Mouse (Mus musculus) cerebellum, adult 2 months (tissue): Measurements from ENCODE around the gene Baz1a. TPM values are rescaled to one million over a fixed set of nuclear protein-coding genes. Genes with fewer than 3 reads are reported as not detected.
"Not testable (repeated sequence)": the region's sequence is repeated elsewhere in the genome, so short reads cannot be mapped to it uniquely, and the experiment has no call there.

Experiments
- DNase-seq, 2 experiments: peaks; one replicate each; pipeline ENCODE4 v3.0.0; 2021
- H3K27ac ChIP-seq: fragments of 200-500 bp; 2 replicates; pipeline ENCODE4 v1.5.1; 2012; ENCODE audit warnings: low read length, control low read depth, inconsistent platforms; ENCODE audit not compliant: insufficient read depth
- H3K27me3 ChIP-seq: fragments of 200-500 bp; 2 replicates; pipeline ENCODE4 v1.6.1; 2012; ENCODE audit warnings: inconsistent platforms, mild to moderate bottlenecking, low read length, moderate library complexity; ENCODE audit not compliant: control insufficient read depth, insufficient read depth
- H3K4me1 ChIP-seq: fragments of 200-500 bp; 2 replicates; pipeline ENCODE4 v1.6.1; 2011; ENCODE audit warnings: low read length; ENCODE audit not compliant: control insufficient read depth, insufficient read depth
- H3K4me3 ChIP-seq: fragments of 200-500 bp; replicated peaks from 2 replicates; pipeline ENCODE3; 2011; ENCODE audit warnings: mild to moderate bottlenecking, low read depth, low read length, control low read depth; ENCODE audit not compliant: insufficient read depth
- CTCF ChIP-seq: fragments of 200-500 bp; IDR thresholded peaks from 2 replicates; pipeline ENCODE4 v1.5.1; 2011; ENCODE audit warnings: low read depth, mild to moderate bottlenecking, control low read depth, low read length, moderate library complexity, borderline replicate concordance; ENCODE audit not compliant: insufficient read depth
- POLR2A ChIP-seq: fragments of 200-500 bp; IDR thresholded peaks from 2 replicates; pipeline ENCODE4 v1.6.1; 2011; ENCODE audit warnings: low read length, control low read depth, borderline replicate concordance; ENCODE audit not compliant: insufficient read depth
- WGBS: fragments of 180-500 bp; shearing (Covaris S2); methylation state at CpG from one replicate; pipeline ENCODE4 v1.1.7; 2018; 5-methylcytosine and 5-hydroxymethylcytosine counted together
- polyA plus RNA-seq: library from polyadenylated mRNA; depleted of rRNA; stranded (reverse); fragments of >200 nt; gene quantifications from 2 replicates; pipeline ENCODE4 v1.2.3, GENCODE M21; 2012

The Baz1a gene
- polyA plus RNA-seq, 1 experiment, result 0.62 TPM

DNA sequence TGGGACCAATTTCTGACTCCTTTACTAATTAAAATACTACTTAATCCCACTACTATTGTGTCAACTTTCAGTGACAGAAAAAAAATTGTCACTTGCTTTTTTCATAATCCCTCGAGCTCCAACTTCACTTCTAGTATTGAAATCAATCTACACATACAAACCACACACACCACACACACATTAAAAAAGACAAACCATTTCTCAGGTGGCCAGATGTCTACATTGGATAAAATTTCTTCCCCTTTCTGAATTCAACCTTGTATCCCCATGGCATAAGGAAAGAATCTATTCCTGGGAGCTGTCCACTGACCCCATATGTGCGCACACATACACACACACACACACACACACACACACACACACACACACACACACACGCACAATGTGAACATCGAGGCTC is 57.7 kb downstream of the Baz1a start:
- no peak for TF ChIP-seq CTCF
- no peak for TF ChIP-seq POLR2A
- H3K27ac ChIP-seq, result no peak overlapping the region
- 91% methylated on average over 4 of the region's 4 CpGs for WGBS
- H3K4me3 ChIP-seq, result no peak overlapping the region
- no peak for DNase-seq
- H3K27me3 ChIP-seq, result no peaks in the 10 kb centered on the region
- no peaks in the 10 kb centered on the region for H3K4me1 ChIP-seq

DNA sequence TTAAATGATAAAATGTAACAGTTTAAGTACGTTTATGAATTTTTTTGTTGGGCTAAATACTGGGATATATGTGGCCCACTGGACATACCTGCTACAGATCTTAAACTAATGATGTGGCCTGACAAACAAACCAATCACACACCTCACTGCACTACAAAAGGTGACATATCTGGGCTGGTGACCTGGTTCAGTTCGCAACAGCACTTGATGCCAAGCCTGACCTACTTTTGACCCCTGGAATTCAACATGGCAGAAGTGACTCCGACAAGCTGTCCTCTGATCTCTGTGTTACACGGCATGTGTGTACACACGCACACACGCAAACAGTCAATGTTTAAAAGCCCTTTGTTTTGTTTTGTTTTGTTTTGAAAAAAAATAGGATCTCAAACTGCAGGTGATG is 68.0 kb downstream of the Baz1a start:
- no peak overlapping the region for H3K4me3 ChIP-seq
- no peak for TF ChIP-seq CTCF
- TF ChIP-seq POLR2A, result no peak
- WGBS, result 88% methylated on average over 6 of the region's 6 CpGs
- no peaks in the 10 kb centered on the region for H3K27me3 ChIP-seq
- no peaks in the 10 kb centered on the region for H3K4me1 ChIP-seq
- no peak overlapping the region for H3K27ac ChIP-seq
- DNase-seq, result no peak

DNA sequence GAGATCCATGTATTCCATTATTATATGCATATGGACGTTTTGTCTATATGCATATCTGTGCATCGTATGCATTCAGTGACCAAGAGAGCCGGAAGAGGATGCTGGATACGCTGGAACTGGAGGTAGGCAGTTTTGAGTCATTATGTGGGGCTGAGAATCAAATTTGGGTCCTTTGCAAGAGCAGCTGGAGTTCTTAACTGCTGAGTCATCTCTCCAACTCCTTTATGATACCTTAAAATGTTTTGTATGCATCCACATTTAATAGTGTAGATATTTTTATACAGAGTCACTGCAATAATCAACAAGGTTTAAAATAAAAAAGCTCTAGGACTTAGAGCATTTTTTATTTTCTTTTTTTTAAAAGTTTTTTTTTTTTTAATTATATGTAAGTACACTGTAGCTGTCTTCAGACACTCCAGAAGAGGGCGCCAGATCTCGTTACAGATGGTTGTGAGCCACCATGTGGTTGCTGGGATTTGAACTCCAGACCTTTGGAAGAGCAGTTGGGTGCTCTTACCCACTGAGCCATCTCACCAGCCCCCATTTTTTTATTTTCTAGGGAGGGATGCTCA is 71.5 kb downstream of the Baz1a start:
- H3K4me1 ChIP-seq, H3K27me3 ChIP-seq, H3K27ac ChIP-seq, DNase-seq, H3K4me3 ChIP-seq: not testable (repeated sequence)
- WGBS, result 88% methylated on average over 6 of the region's 6 CpGs

DNA sequence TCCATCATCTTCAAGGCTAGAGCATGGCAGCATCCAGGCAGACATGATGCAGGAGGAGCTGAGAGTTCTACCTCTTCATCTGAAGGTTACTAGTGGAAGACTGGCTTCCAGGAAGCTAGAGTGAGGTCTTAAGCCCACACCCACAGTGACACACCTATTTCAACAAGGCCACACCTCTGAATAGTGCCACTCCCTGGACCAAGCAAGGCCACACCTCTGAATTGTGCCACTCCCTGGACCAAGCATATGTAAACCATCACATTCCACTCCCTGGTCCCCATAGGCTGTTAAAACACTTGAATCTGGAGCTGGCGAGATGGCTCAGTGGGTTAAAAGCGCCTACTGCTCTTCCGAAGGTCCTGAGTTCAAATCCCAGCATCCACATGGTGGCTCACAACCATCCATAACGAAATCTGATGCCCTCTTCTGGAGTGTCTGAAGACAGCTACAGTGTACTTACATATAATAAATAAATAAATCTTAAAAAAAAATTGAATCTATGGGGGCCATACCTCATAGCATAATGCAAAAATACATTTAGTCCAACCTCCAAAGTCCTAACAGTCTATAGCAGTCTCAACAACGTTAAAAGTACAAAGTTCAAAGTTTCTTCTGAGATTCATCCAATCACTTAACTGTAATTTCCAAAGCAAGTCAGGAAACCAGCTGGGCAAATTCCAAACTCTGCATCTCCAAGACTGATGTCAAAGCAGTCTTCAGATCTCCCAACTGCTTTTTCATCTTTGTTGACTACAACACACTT is 76.4 kb downstream of the Baz1a start:
- H3K4me1 ChIP-seq, H3K4me3 ChIP-seq, H3K27me3 ChIP-seq, H3K27ac ChIP-seq, DNase-seq: not testable (repeated sequence)
- WGBS, result 95% methylated on average over 5 of the region's 5 CpGs

DNA sequence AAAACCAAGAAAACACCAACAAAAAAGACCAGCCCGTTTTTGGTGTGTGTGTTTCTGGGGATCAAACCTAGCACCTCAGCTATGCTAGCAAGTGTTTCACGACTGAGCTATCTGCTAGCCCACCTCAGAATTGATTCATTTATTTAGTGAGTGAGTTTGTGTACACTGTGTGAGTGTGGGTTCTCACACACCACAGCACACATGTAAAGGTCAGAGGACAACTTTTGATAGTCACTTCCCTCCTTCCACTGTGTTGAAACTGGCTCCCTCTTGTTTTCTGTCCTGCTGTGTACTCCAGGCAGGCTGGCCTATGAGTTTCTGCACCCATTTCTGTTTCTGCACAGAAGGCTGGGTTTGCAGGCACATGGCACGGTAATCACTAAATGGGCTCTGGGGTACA is 103.8 kb downstream of the Baz1a start:
- DNase-seq, result no peak
- H3K4me1 ChIP-seq, result no peaks in the 10 kb centered on the region
- WGBS, result 95% methylated on average over 3 of the region's 3 CpGs
- TF ChIP-seq CTCF (no peak), POLR2A (no peak)
- H3K4me3 ChIP-seq, result no peak overlapping the region
- H3K27me3 ChIP-seq, result no peaks in the 10 kb centered on the region
- no peak overlapping the region for H3K27ac ChIP-seq

DNA sequence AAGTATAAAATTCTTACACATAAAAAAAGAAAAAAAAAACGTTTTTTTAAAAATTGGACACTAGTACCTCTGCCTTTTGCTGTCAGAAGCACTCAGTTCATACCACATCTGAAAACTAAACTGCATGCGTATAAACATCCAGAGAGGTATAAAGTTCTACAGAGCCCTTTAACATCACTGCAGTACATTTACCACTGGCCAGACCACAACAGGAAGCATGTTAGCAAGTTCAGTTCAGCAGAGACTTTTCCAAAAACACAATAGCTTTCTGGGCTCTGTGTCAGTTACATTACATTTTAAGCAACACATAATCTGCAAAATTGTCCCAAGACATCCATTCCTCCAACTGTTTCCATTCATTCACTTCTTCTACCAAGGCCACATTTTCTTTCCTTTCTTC is 121.6 kb downstream of the Baz1a start:
- 73% methylated on average over 2 of the region's 2 CpGs for WGBS
- DNase-seq, H3K27ac ChIP-seq: not testable (repeated sequence)

DNA sequence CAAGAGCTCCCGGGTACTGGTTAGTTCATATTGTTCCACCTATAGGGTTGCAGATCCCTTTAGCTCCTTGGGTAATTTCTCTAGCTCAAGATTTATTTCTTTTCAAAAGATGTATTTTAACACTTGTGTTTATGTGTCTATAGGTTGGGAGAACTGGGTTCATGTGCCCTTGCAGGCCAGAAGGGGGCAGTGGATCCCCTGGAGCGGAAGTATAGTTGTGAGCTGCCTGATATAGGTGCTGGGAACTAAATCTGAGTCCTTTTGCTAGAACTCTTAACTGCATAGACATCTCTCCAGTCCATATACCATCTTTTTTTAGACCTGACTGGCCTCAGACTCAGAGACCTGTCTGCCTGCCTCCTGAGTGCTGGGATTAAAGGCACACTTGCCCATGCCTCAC is 123.7 kb downstream of the Baz1a start:
- TF ChIP-seq CTCF, result no peak
- TF ChIP-seq POLR2A, result no peak
- H3K27ac ChIP-seq, result no peak overlapping the region
- no peak for DNase-seq
- H3K4me3 ChIP-seq, result no peak overlapping the region
- no peaks in the 10 kb centered on the region for H3K4me1 ChIP-seq
- H3K27me3 ChIP-seq, result no peaks in the 10 kb centered on the region
- WGBS, result 94% methylated on average over 2 of the region's 2 CpGs

More for the DNA sequence above, 121.6 kb downstream of the Baz1a start:
- H3K4me3 ChIP-seq, H3K27me3 ChIP-seq, H3K4me1 ChIP-seq: not testable (repeated sequence)

DNA sequence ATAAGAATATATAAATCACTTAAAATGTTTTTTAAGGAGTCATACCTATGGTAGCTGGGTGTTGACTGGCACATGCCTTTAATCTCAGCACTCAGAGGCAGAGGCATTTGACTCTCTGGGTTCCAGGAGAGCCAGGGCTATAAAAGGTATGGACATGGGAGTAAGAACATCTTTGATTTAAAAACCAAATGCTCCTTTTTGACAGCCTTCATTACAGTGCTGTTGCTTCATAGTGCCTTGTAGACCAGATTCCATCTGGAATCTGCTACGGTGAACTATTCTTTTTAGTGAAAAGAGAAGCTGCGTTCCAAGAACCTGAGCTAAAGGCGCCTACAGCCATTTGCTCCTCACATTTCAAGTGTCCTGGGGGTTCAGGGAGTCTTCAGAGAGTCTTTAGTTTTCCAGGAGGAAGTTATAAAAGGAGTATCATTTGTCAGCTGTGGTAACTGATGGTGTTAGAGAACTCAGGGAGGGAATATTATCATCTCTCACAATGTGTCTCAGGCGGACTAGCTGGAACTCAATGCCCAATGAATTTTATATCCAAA is 126.5 kb downstream of the Baz1a start:
- Histone ChIP-seq H3K4me3 (no peak overlapping the region), H3K4me1 (no peaks in the 10 kb centered on the region), H3K27ac (no peak overlapping the region), H3K27me3 (no peaks in the 10 kb centered on the region)
- TF ChIP-seq CTCF (no peak), POLR2A (no peak)
- DNase-seq, result no peak
- 88% methylated on average over 4 of the region's 4 CpGs for WGBS
